Mouse (Mus musculus): ENCODE measurements around the gene Creb3l2. TPM values are rescaled to one million over a fixed set of nuclear protein-coding genes. Genes with fewer than 3 reads are reported as not detected.

Gene Creb3l2
- polyA plus RNA-seq, 1 experiment from 2014 or later = 33.1 TPM

DNA sequence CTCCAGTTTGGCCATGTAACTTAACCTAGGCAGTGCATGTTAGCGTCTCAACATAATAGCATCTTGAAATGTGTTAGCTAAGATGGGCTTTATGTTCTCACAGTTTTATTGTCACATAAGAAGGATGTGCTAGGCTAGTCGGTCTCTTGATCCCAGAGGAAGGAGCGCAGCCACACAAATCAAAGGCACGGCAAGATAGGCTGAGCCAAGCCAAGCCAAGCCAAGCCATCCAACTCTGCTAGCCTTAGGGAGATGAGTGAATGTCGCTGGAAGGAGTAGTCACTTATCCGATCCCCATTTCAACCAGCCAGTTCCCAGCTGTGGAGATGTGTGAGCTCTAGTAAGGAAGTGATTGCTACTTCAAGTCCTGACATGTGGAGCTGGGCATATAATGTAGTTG is 75.0 kb downstream of the Creb3l2 start:
- no peak for ATAC-seq (ENCODE audit: insufficient read depth)
- Histone ChIP-seq H3K36me3 (ENCODE audit: insufficient read depth) (peaks cover 27% of the 10 kb centered on the region; the same call in 1 of the 2 replicates), H3K4me2 (no peak overlapping the region), H3K27me3 (ENCODE audit: insufficient read depth, low read length) (no peaks in the 10 kb centered on the region), H3K4me3 (ENCODE audit: low read depth, low read length) (no peak overlapping the region), H3K4me1 (ENCODE audit: insufficient read depth) (peaks cover 11% of the 10 kb centered on the region), H3K27ac (ENCODE audit: low read depth) (no peak overlapping the region), H3K9me3 (ENCODE audit: low read depth, low read length) (no peaks in the 10 kb centered on the region), H3K9ac (no peak overlapping the region)
- TF ChIP-seq CTCF (IDR thresholded peaks at IDR 0.05; ENCODE audit: low read depth) = no peak
- no peak for DNase-seq
- WGBS = 86% methylated on average over 6 of the region's 6 CpGs

- peak overlapping the region; percentile 34 for H3K27ac ChIP-seq (ENCODE audit: low read depth)
- ATAC-seq (ENCODE audit: insufficient read depth) = peak; percentile 52; the same call in 1 of the 2 replicates
- no peaks in the 10 kb centered on the region for H3K27me3 ChIP-seq (ENCODE audit: insufficient read depth, low read length)
- TF ChIP-seq CTCF (IDR thresholded peaks at IDR 0.05; ENCODE audit: low read depth) = no peak
- DNase-seq = peak; percentile 59
- no peak overlapping the region; the same call in 1 of the 2 replicates for H3K9ac ChIP-seq
- H3K36me3 ChIP-seq (ENCODE audit: insufficient read depth) = peaks cover 40% of the 10 kb centered on the region
- peaks cover 18% of the 10 kb centered on the region for H3K4me1 ChIP-seq (ENCODE audit: insufficient read depth)
- no peak overlapping the region for H3K4me2 ChIP-seq
- no peaks in the 10 kb centered on the region for H3K9me3 ChIP-seq (ENCODE audit: low read depth, low read length)
- H3K4me3 ChIP-seq (ENCODE audit: low read depth, low read length) = no peak overlapping the region
- WGBS = 30% methylated on average over 11 of the region's 11 CpGs
Measured at GRCm38 (mm10) chr6:37365179-37365578, 76.8 kb downstream of the Creb3l2 start.

- ATAC-seq (ENCODE audit: insufficient read depth) (no peak), DNase-seq (no peak)
- peak; percentile 57 for TF ChIP-seq CTCF (IDR thresholded peaks at IDR 0.05; ENCODE audit: low read depth)
- H3K9me3 ChIP-seq (ENCODE audit: low read depth, low read length) = no peaks in the 10 kb centered on the region
- WGBS = 89% methylated on average over 8 of the region's 8 CpGs
- H3K27me3 ChIP-seq (ENCODE audit: insufficient read depth, low read length) = no peaks in the 10 kb centered on the region
- peaks cover 18% of the 10 kb centered on the region for H3K4me1 ChIP-seq (ENCODE audit: insufficient read depth)
- no peak overlapping the region for H3K27ac ChIP-seq (ENCODE audit: low read depth)
- peaks cover 43% of the 10 kb centered on the region for H3K36me3 ChIP-seq (ENCODE audit: insufficient read depth)
- no peak overlapping the region for H3K4me2 ChIP-seq
- no peak overlapping the region for H3K4me3 ChIP-seq (ENCODE audit: low read depth, low read length)
- H3K9ac ChIP-seq = no peak overlapping the region
Measured at GRCm38 (mm10) chr6:37364361-37364760, 77.6 kb downstream of the Creb3l2 start.

- Histone ChIP-seq H3K36me3 (ENCODE audit: insufficient read depth) (peaks cover 67% of the 10 kb centered on the region), H3K4me1 (ENCODE audit: insufficient read depth) (peaks cover 12% of the 10 kb centered on the region), H3K4me2 (no peak overlapping the region), H3K9me3 (ENCODE audit: low read depth, low read length) (no peaks in the 10 kb centered on the region), H3K4me3 (ENCODE audit: low read depth, low read length) (no peak overlapping the region), H3K9ac (no peak overlapping the region), H3K27me3 (ENCODE audit: insufficient read depth, low read length) (no peaks in the 10 kb centered on the region), H3K27ac (ENCODE audit: low read depth) (peak overlapping the region; percentile 80)
- WGBS = 42% methylated on average over 11 of the region's 11 CpGs
- no peak for ATAC-seq (ENCODE audit: insufficient read depth)
- DNase-seq = peak; percentile 64
- TF ChIP-seq CTCF (IDR thresholded peaks at IDR 0.05; ENCODE audit: low read depth) = no peak
Measured at GRCm38 (mm10) chr6:37360813-37361385, 81.0 kb downstream of the Creb3l2 start.

GRCm38 (mm10) chr6:37354449-37355179 is 87.3 kb downstream of the Creb3l2 start:
- ATAC-seq (ENCODE audit: insufficient read depth) (peak; percentile 80), DNase-seq (peak; percentile 97)
- Histone ChIP-seq H3K4me2 (peak overlapping the region; percentile 49), H3K9me3 (ENCODE audit: low read depth, low read length) (no peaks in the 10 kb centered on the region), H3K27me3 (ENCODE audit: insufficient read depth, low read length) (no peaks in the 10 kb centered on the region), H3K4me3 (ENCODE audit: low read depth, low read length) (peak overlapping the region; percentile 12), H3K27ac (ENCODE audit: low read depth) (peak overlapping the region; percentile 97), H3K4me1 (ENCODE audit: insufficient read depth) (0 out of 2 replicates have a peak, but pooled peaks cover 2% of the 10 kb centered on the region), H3K9ac (peak overlapping the region; percentile 28; the same call in 1 of the 2 replicates), H3K36me3 (ENCODE audit: insufficient read depth) (peaks cover 69% of the 10 kb centered on the region)
- WGBS = 5% methylated on average over 17 of the region's 17 CpGs
- peak; percentile 97 for TF ChIP-seq CTCF (IDR thresholded peaks at IDR 0.05; ENCODE audit: low read depth)

GRCm38 (mm10) chr6:37353616-37354015 is 88.3 kb downstream of the Creb3l2 start:
- no peaks in the 10 kb centered on the region for H3K27me3 ChIP-seq (ENCODE audit: insufficient read depth, low read length)
- no peak overlapping the region for H3K9ac ChIP-seq
- no peak for TF ChIP-seq CTCF (IDR thresholded peaks at IDR 0.05; ENCODE audit: low read depth)
- H3K4me3 ChIP-seq (ENCODE audit: low read depth, low read length) = no peak overlapping the region
- H3K4me2 ChIP-seq = no peak overlapping the region
- H3K36me3 ChIP-seq (ENCODE audit: insufficient read depth) = peaks cover 63% of the 10 kb centered on the region
- H3K27ac ChIP-seq (ENCODE audit: low read depth) = no peak overlapping the region
- 75% methylated on average over 9 of the region's 9 CpGs for WGBS
- H3K9me3 ChIP-seq (ENCODE audit: low read depth, low read length) = no peaks in the 10 kb centered on the region
- ATAC-seq (ENCODE audit: insufficient read depth) (no peak), DNase-seq (no peak)
- 0 out of 2 replicates have a peak, but pooled peaks cover 2% of the 10 kb centered on the region for H3K4me1 ChIP-seq (ENCODE audit: insufficient read depth)

GRCm38 (mm10) chr6:37351731-37352380 is 90.1 kb downstream of the Creb3l2 start:
- Histone ChIP-seq H3K4me2 (no peak overlapping the region), H3K4me3 (ENCODE audit: low read depth, low read length) (no peak overlapping the region), H3K9me3 (ENCODE audit: low read depth, low read length) (no peaks in the 10 kb centered on the region), H3K36me3 (ENCODE audit: insufficient read depth) (peaks cover 69% of the 10 kb centered on the region), H3K9ac (no peak overlapping the region), H3K27me3 (ENCODE audit: insufficient read depth, low read length) (no peaks in the 10 kb centered on the region), H3K27ac (ENCODE audit: low read depth) (no peak overlapping the region; the same call in 1 of the 2 replicates), H3K4me1 (ENCODE audit: insufficient read depth) (0 out of 2 replicates have a peak, but pooled peaks cover 2% of the 10 kb centered on the region)
- DNase-seq = peak; percentile 86
- peak; percentile 91 for TF ChIP-seq CTCF (IDR thresholded peaks at IDR 0.05; ENCODE audit: low read depth)
- 20% methylated on average over 10 of the region's 10 CpGs for WGBS
- ATAC-seq (ENCODE audit: insufficient read depth) = no peak

Data from lung, embryonic 14.5 days (tissue).